Mouse (Mus musculus) lung, postnatal 25 days (tissue): ENCODE results near the gene Zp3.

Source experiments
- DNase-seq: peaks from one replicate; pipeline ENCODE4 v3.0.0; 2022; ENCODE audit warnings: low spot score

Zp3 gene

GRCm38 (mm10) chr5:135979904-135980303, at the start of gene Zp3:
Gene Zp3, plus strand, starts transcription at chr5:135980099.
- no peak for DNase-seq

GRCm38 (mm10) chr5:135931526-135931925, 48.4 kb upstream of the Zp3 start:
- no peak for DNase-seq

- DNase-seq, result no peak
Observed at GRCm38 (mm10) chr5:135932359-135932758, 47.5 kb upstream of the Zp3 start.

- no peak for DNase-seq
Observed at GRCm38 (mm10) chr5:135933222-135933899, 46.5 kb upstream of the Zp3 start.

- DNase-seq, result peak; percentile 55
Observed at GRCm38 (mm10) chr5:135933900-135934441, 45.9 kb upstream of the Zp3 start.

- peak; percentile 98 for DNase-seq
Observed at GRCm38 (mm10) chr5:135934481-135935175, 45.3 kb upstream of the Zp3 start, which contains the start of gene Ywhag. Gene Ywhag, minus strand, starts transcription at chr5:135934616.

GRCm38 (mm10) chr5:135935176-135935523, 44.7 kb upstream of the Zp3 start:
- DNase-seq, result no peak

- no peak for DNase-seq
Observed at GRCm38 (mm10) chr5:135935641-135936190, 44.2 kb upstream of the Zp3 start.

GRCm38 (mm10) chr5:135940587-135940986, 39.3 kb upstream of the Zp3 start:
- DNase-seq, result no peak

- DNase-seq, result no peak
Observed at GRCm38 (mm10) chr5:135942710-135943109, 37.2 kb upstream of the Zp3 start.

GRCm38 (mm10) chr5:135945916-135946408, 33.9 kb upstream of the Zp3 start:
- DNase-seq, result no peak

- no peak for DNase-seq
Observed at GRCm38 (mm10) chr5:135946621-135947020, 33.3 kb upstream of the Zp3 start.

GRCm38 (mm10) chr5:135950710-135951412, 29.0 kb upstream of the Zp3 start:
- DNase-seq, result no peak

- DNase-seq, result no peak
Observed at GRCm38 (mm10) chr5:135951660-135952059, 28.2 kb upstream of the Zp3 start.

GRCm38 (mm10) chr5:135952830-135953229, 27.1 kb upstream of the Zp3 start:
- no peak for DNase-seq

GRCm38 (mm10) chr5:135956300-135957206, 23.3 kb upstream of the Zp3 start:
- DNase-seq, result no peak

GRCm38 (mm10) chr5:135957207-135957974, 22.5 kb upstream of the Zp3 start:
- peak; percentile 99 for DNase-seq

- DNase-seq, result no peak
Observed at GRCm38 (mm10) chr5:135958367-135958766, 21.5 kb upstream of the Zp3 start.

- no peak for DNase-seq
Observed at GRCm38 (mm10) chr5:135959911-135960310, 20.0 kb upstream of the Zp3 start.

GRCm38 (mm10) chr5:135960909-135961635, 18.8 kb upstream of the Zp3 start:
- DNase-seq, result no peak
